Mouse (Mus musculus) cerebellum, postnatal 4 days (tissue): ENCODE results near the gene Jade3.
"Not testable (repeated sequence)": the region's sequence is repeated elsewhere in the genome, so short reads cannot be mapped to it uniquely, and the experiment has no call there.

Source experiments
- DNase-seq, 2 experiments: peaks; one replicate each; pipeline ENCODE4 v3.0.0; 2022; ENCODE audit warnings: low spot score in 2 of 2, mixed read lengths in 1 of 2

Jade3 gene

DNA sequence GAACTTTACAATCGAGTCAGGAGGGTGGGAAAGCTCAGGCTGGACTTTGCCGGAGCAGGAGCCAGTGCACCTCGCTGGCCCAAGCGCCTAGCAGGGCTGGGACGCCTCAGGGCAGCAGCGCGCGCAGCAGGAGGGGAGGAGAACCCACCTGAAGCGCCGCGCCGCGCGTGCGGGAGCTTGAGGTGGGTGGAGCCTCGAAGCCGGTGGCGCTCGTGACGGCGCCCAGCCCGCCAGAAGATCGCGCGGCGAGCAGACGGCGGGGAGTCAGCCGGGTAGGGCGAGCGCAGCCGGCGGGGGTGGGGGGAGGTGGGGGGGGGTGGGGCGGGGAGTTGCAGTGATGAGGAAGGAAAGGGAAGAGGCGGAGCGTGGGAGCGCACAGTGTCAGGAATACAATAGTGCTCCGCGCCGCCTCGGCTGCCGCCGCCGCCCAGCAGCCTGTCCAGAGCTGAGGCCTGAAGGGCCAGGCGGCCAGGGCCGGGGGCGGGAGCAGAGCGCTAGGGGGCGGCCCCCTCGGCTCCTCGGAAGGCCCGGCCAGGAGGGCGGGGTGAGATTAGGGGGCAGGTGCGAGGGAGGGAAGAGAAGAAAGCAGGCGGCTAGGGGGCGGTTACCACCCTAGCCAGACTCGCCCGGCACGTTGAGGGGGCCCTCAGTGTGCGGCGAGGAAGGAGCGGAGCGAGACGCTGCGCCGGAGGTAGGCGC is at the start of gene Jade3:
Gene Jade3, plus strand, starts transcription at position 549 of the 699 bp plus-strand sequence.
- DNase-seq, result peak; percentile 22 to 58

DNA sequence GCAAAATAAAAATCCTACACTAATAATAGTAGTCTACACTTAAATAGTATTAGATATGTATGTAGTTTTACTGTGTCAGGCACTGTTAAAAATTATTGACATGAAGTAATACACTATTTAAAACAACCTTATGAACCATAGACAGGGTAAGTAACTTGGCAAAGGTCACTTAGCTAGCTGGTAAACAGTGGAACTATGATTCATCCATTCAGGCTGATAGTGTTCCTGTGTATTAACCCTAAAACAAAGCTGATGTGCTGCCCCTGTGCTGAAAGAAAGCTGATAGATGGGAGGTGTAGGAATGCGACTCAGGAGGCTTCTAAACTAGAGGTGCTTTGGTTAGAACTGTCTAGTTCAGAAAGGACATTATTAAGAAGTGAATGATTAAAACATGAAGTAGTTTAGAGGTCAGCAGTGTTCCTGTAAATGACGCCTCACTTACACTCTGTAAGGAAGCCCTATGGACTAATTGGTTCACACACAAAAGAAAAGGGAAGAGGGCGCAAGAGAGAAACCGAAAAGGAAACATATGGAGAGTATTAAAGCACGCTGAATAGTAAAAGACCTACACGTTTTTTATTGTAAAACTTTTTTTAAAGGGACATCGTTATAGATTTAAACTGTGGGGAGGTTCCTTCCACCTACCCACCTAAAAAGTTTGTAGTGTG is 46.0 kb upstream of the Jade3 start:
- no peak for DNase-seq

DNA sequence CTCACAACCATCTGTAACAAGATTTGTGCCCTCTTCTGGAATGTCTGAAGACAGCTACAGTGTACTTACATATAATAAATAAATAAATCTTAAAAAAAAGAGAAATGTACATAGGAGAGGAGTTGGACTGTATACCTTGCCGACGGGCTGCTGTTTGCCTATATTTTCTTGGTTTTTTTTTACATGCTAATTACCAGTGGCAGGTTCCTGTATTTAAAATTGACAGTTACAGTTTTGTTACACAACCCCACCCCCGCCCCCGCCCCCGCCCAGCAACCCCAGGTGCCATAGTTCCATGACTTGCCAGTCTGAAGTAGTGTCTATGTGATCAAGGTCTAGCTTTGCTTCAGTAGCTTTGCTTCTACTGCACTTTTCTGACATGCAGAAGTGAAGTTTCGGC is 43.2 kb upstream of the Jade3 start:
- DNase-seq, result no peak

DNA sequence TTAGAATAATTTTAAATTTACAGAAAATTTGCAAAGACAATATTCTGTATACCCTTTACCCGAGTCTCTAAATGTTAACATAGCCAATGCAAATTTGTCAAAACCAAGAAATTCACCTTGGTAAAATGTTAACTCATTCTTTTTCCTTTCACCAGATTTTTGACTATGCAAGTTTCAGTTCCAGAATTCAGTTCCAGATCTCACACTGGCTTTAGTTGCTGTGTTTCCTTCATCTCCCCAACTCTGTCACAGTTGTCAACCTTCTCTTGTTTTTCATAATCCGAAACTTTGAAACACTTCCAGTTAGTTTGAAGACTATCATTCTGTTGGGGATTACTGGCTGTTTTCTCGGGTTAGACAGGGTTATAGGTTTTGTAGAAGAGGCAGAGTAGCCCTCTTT is 38.5 kb upstream of the Jade3 start:
- no peak for DNase-seq

DNA sequence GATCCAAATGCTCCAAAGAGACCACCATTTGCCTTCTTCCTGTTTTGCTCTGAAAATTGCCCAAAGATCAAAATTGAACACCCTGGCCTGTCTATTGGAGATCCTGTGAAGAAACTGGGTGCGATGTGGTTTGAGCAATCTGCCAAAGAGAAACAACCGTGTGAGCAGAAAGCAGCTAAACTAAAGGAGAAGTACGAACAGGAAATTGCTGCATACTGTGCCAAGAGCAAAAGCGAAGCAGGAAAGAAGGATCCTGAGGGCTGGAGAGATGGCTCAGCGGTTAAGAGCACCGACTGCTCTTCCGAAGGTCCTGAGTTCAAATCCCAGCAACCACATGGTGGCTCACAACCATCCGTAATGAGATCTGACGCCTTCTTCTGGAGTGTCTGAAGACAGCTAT is 33.5 kb upstream of the Jade3 start:
- DNase-seq, result not testable (repeated sequence)

DNA sequence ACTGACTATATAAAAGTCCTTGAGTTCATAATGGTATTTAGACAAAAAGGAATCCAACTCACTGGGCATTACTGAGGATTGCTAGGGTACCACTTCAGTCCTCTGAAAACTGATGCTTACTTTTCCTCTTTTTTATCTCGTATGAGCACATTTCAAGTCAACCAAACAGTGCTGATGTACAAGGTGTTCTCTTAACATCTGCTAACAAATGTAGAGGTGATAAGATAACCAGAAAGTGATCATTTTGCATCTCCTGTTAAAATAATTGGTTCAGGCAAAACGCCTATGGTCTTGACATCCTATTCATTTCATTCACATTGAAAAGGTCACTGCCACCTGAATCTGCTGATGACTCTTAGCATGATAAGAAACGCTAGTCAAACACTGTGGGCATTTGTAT is 32.5 kb upstream of the Jade3 start:
- DNase-seq, result no peak

DNA sequence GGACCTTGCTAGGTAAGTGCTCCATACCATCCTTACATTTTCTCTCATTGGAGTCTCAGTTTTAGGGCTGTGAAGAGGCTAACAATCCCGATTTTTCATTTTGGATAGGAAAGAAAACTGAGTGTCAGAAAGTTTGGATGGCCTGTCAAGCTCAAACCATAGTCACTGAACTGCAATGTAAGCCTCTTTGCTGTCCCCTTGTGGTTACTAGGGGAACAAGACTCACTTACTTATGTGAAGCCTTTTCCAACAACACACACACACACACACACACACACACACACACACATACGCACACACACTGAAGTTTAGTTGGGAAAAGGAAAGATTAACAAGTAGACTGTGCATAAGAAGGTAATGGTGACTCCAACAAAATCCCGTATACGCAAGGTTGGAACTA is 21.4 kb upstream of the Jade3 start:
- DNase-seq, result no peak

DNA sequence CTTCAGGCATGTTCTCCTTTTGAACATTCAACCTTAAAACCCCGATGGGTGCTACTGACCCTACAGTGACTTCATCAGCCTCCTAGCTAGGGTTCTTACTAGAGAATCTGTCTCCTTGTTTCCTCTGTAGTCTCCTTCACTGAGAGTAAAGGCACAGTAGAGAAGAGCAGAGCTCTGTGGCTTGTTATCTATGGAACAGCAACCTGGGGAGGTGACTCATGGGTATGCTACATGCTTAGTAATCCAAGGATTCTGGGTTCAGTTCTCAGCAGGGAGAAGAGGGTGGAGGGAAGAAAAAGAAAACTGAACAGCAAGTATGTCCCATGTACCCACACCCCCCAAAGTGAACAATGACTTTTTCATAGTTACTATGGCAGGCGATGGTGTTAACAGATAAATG is 18.6 kb upstream of the Jade3 start:
- no peak for DNase-seq

DNA sequence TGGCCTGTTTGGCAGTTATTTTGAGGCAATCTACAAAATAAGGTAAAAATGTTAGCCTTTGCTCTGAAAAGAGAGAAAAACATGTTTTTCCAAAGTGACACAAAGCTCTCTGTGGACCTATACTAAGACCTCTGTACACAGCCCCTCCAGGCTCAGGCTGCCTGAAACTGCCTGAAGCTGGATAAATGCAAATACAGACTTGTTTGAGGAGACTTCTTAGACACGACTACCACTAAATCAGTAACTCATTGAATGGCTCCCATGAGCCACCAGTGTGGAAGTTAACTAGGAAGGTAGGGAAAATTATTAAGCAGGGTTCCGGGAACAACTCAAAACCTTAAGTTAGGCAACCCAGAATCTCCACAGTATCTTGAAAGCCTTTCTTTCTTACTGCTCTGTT is 17.8 kb upstream of the Jade3 start:
- DNase-seq, result no peak

DNA sequence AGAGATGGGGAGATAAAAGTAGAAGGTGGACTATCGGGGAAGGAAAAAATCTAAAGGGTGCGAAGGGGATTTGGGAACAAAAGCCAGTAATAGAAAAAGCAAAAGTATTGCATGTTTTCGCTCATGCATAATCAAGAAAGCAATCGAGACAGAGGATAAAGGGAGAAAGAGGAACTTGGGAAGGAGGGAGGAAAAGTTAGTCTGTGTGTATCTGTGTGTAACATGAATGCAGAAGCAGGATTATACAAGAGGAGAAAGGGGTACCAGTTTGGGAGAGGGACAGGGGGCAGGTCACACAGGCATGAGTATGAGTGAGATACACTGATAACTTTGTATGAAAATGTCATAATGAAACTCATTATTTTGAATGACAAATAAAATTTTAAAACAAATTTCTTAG is 14.1 kb upstream of the Jade3 start:
- no peak for DNase-seq

DNA sequence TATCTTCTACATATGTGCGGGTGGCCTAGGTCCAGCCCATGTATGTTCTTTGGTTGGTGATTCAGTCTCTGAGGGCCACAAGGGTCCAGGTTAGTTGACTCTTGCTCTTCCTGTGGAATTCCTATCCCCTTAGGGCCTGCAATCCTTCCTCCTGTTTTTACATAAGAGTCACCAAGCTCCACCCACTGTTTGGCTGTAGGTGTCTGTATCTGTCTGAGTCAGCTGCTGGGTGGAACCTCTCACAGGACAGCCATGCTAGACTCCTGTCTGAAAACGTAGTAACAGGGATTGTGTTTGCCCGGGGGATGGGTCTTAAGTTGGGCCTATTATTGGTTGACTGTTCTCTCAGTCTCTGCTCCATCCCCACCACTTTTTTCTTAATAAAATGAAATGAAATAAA is 13.3 kb upstream of the Jade3 start:
- DNase-seq, result no peak

DNA sequence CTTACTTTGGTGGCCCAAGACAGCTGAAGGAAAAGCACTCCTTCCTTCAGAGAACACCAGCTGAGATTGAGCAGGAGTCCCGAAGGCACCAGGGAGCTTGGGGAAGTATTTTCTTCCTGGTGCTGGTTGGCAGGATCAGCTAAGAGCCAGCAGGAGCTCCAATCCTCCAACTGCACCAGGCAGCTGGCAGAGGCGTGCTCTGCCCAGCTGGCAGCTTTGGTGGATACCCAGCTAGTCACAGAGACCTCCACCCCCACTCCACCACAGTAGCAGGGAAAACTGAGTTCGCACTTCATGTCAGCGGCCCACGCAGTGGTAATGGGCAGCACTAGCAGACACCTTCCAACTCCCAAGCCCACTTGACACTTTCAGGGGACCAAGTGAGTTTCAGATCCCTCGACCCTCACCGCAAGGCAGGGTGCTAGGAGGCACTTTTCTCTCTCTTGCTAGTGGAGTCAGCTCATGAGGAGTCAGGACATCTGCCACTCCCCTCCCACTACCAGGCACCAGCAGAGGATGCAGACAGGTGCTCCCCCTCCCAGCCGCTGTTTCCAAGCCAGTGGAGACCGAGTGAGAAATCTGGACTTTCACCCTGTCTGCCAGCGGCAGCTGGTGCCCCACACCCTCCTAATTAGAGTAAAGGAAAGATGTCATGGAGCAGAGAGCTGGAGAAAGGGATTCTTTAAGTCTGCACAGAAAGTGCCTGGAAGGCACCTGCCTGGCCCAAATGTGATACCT is 10.4 kb upstream of the Jade3 start:
- peak in 1 of 2 experiments; percentile 34 for DNase-seq

DNA sequence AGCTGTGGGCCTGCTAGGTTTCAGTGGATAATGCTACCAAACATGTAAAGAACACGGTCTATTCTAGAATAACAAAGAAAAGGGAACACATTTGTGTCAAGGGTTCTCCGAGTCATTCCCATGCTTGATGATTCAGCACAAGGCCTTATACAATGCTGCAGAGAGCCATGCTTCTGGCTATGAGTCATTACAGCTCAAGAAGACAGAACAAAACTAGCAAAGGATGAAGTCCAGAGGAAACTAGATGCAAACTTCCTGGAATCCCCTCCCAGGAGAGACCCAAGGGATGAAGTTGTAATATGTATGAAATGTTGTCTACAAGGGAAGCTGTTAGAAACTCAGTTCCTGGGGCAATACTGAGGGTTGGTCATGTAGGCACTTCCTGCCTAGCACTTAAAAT is 7.0 kb upstream of the Jade3 start:
- no peak for DNase-seq

DNA sequence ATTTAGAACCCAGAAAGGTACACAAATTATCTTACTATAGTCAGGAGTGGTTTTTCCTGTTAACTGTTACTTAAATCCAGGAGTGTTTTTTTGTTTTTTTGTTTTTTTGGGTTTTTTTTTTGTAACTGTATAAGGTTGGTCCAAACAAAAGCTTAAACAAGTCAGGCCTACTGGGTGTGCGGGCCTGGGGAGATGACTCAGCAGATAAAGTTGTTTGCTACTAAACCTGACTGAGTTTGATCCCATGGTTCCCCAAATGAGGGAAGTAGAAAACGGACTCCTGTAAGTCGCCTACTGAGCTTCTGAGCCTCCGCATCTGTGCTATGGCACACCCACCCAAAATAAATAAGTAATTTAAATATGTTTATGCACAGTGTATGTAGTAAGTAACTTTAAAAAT is 6.0 kb upstream of the Jade3 start:
- no peak for DNase-seq

DNA sequence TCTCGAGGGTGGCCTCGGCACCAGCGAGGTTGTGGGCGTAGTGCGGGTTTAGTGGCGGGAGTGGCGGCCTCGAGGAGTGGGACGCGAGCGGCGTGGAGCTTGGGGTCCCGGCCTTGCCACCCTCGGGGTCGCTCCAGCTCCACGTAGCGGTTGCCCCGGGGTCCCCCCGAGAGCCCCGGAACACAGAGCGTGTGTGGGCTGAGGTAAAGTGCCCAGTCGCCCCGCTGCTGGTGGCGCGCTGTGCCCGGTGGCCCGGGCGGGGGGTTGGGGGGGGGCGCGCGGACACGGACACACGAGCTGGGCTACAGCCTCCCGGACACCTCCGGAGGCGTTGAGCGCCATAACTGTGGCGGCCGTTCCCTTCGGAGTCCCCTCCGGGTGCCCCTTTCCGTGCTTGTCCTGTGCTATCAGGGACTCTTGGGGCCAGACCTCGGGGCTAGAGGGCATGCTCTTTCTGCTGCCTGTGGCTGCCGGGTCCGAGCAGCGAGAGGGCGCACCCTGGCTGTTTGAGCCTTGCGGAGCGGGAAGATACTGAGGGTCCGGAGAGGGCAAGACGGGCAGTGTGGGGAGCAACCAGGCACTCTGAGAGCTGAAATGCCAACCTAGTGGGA is 456 bp downstream of the Jade3 start:
- peak; percentile 12 to 19 for DNase-seq

DNA sequence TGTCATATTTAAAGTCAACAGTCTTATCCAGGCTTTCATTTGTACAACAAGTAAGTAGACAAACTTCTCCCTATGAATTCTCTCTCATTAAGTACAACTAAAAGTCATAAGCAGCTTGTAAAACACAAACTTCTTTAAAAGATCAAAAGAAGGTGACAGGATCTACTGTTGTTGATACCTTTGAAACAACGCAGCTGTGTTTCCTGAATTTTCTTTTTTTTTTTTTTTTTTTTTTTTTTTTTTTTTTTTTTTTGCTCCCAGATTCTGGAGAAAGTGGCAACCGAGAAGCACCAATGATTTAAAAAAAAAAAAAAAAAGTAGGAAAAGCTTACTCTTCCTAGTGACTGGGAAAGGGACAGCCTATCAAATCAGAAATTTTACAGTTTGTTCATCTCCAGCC is 57.7 kb downstream of the Jade3 start:
- DNase-seq, result no peak

DNA sequence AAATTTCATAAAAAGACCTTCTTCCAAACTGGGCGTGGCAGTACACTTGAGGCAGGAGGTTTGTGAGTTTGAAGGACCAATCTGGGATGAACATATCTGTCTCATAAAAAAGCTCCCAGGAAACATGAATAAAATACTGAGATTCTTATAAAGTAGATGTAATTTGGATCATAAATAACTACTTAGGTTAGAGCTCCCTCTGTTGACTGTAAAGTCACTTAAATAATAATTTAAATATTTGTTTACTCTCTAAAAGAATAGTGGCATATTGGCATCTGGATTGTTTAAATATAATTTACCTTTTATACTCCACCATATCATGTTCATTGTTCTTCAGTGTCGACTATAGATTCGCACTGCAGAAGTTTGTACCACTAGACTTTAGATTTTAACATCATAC is 72.2 kb downstream of the Jade3 start:
- no peak for DNase-seq

DNA sequence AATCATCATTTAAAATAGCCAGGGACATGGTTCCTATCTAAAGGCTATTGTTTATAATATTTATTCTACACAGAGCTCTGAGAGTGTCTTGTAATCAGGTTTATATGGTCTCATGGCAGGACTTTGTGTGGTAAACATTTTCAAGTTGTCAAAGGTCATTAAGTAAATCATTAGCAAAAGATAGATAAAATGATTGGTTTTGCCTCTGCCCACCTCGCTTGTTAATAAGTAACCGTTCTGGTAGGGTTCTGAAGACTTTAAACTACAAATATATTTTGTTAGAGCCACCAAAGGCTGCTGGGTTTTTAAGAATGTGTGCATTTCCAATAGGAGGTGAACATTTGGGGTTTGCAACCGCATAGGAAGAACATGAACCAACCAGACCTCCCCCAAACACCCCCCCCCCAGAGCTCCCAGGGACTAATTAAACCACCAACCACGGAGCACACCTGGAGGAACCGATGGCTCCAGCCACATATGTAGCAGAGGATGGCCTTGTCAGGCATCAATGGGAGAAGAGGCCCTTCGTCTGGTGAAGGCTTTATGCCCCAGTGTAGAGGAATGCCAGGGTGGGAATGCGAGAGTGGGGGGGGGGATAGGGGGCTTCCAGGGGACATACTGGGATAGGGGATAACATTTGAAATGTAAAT is 94.9 kb downstream of the Jade3 start:
- no peak for DNase-seq

DNA sequence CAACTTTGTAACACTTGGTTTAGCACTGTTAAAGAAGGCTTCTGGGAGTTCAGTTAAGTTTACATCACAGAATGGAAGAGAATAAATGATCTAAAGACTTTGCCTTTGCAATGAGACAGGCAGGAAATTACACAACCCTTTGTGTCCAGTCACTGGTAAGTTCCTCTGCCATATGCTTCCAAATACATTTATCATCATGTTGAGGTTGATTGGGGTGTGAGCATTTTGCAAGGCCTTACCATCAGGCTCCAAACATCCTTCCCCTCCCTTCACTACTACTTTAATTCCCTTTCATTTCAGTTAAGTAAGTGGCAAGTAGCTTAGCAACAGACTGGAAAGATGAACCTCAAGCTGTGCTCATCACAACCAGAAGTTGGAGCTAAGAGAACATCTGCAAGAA is 96.1 kb downstream of the Jade3 start:
- no peak for DNase-seq

DNA sequence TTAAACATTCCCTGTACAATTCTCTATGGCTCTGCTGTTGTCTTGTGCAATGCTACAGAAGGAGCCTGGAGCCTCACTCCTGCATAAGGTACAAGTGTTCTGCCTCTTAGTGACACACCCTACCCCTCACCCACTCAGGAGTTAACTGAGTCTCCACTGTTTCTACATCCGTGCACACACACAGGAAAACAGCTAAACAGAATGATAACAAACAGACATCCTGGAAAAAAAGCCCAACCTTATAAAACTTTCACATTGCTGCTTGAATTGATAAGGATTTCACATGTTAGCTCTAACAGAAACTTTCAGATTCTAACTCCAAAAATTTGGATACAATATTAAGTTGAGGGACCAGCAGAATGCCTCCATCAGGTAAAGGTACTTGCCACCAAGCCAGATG is 107.1 kb downstream of the Jade3 start:
- DNase-seq, result no peak

DNA sequence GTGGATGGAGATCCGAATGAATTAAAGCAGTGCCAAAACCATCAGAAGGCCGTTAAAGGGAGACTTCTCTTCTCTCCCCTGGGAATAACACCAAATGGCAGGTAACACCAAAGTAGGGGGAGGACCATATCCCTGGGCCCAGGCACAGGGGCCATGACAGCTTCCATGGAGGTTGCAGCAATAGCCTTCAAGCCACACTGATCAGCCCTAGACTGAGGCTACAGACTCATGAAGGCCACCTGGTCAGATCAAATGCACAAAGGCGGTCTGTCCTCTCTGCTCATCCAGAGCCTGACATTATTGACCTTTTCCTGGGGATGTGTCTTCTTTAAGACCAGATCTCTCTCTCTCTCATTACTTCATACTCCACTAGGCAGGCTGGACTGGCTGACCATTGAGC is 118.4 kb downstream of the Jade3 start:
- no peak for DNase-seq

DNA sequence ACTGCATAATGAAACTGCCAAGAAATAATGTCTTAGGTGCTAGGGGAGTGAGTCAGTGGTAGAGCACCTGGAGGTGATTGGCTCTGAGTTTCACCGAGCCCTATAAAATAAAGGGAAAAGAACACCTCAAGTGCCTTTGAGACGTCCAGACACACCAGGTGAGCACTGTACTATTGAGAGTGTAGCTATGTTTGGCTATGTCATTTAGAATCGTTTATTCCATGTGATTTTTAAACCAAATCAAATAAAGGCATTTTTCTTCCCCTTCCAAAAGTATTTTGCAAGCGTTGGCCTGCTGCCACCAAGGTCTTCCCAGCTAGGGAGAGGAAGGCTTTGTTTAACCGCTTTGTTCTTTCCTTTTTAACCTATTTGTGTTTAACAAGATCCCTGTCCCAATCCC is 122.1 kb downstream of the Jade3 start:
- DNase-seq, result no peak
